Mouse (Mus musculus): ENCODE data around the gene Rsl24d1. TPM values are rescaled to one million over a fixed set of nuclear protein-coding genes. Genes with fewer than 3 reads are reported as not detected.
"Not testable (repeated sequence)": the region's sequence is repeated elsewhere in the genome, so short reads cannot be mapped to it uniquely, and the experiment has no call there.

Gene Rsl24d1
- polyA plus RNA-seq, 1 experiment from 2014 or later = 172 TPM

DNA sequence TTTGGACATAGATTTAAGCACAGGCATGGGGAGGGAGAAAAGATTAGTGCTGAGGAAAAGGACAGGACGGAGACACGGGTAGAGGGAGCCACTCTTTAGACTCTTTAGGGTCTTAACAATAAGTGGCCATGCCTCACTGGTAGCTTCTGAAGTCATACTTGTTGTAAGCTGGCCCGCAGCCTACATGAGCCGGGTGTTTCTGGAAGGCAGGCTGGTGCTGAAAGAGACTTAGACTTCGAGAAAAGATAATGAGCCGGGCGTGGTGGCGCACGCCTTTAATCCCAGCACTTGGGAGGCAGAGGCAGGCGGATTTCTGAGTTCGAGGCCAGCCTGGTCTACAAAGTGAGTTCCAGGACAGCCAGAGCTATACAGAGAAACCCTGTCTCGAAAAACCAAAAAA is 33.9 kb upstream of the Rsl24d1 start:
- H3K9ac ChIP-seq (ENCODE audit: low read length); H3K27ac ChIP-seq (ENCODE audit: low read depth, low read length); H3K27me3 ChIP-seq (ENCODE audit: control insufficient read depth, insufficient read depth, low read length); H3K4me3 ChIP-seq (ENCODE audit: low read depth, low read length); H3K4me2 ChIP-seq; H3K9me3 ChIP-seq (ENCODE audit: control insufficient read depth, low read length); ATAC-seq (ENCODE audit: low FRiP score); H3K4me1 ChIP-seq (ENCODE audit: control insufficient read depth, insufficient read depth, low read length); H3K36me3 ChIP-seq (ENCODE audit: control insufficient read depth, insufficient read depth, low read length): not testable (repeated sequence)
- WGBS = 85% methylated on average over 10 of the region's 12 CpGs
- peak; percentile 69 for DNase-seq (ENCODE audit: low spot score, missing footprints)

DNA sequence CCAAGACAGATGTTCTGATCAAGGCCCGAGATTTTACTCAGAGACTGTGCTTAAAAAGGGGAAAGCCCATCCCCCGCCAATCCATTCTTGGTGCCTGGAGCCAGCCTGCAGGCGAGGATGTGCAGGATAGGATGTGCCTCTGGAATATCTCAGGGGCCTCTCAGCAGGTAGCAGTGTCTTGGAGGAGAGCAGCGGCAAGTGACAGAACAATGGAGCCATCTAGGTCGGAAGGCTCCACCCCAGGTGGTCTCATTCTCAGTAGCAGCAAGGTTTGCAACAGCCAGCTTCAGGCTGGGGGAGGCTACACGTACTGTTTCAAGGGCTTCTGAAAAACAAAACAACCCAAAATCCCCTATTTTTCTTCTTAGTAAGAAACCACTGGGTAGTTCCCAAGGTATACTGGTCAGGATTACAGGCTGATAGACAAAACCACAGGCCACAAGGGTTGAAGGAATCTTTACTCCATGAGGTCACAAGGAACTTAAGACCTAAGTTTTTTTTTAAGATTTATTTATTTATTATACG is 33.4 kb upstream of the Rsl24d1 start:
- no peak for ATAC-seq (ENCODE audit: low FRiP score)
- 34% methylated on average over 7 of the region's 7 CpGs for WGBS
- H3K4me3 ChIP-seq (ENCODE audit: low read depth, low read length) = no peak overlapping the region

DNA sequence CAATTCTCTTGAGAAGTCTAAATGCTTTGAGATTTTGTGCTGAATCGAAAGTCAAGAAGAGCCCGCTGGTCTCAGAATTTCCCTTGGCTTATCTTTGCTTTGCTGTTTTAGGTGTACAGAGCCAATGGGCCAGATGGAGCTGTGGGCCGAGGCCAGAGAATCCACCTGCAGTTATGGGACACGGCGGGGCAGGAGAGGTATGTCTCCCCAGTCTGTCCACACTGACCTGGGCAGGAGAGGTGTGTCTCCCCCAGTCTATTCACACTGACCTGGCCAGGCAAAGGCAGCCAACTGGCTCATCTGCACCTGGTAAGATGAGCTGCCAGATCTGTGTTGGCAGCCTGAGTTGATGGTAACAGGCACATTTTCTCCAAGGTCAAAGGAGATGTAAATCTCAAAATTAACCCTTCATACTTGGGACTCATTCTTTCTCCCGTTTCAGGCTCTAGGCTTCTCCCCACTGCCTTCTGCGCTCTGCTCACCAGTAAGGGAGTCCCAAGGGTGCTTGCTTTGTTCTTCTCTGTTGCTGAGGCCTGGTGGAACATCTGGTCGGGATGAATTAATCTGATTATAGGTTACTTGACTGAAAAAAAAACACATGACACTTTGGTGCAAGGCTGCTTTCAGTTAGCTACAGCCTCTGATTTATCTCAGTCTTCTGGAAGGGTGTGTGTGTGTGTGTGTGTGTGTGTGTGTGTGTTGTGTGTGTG is 30.8 kb upstream of the Rsl24d1 start:
- Histone ChIP-seq H3K27ac (ENCODE audit: low read depth, low read length) (no peak overlapping the region), H3K27me3 (ENCODE audit: control insufficient read depth, insufficient read depth, low read length) (no peaks in the 10 kb centered on the region), H3K9ac (ENCODE audit: low read length) (no peak overlapping the region), H3K4me1 (ENCODE audit: control insufficient read depth, insufficient read depth, low read length) (no peaks in the 10 kb centered on the region), H3K9me3 (ENCODE audit: control insufficient read depth, low read length) (no peaks in the 10 kb centered on the region), H3K4me3 (ENCODE audit: low read depth, low read length) (no peak overlapping the region), H3K36me3 (ENCODE audit: control insufficient read depth, insufficient read depth, low read length) (no peaks in the 10 kb centered on the region), H3K4me2 (no peak overlapping the region)
- 80% methylated on average over 8 of the region's 8 CpGs for WGBS
- DNase-seq (ENCODE audit: low spot score, missing footprints) = peak; percentile 82
- no peak for ATAC-seq (ENCODE audit: low FRiP score)

More for the DNA sequence above, 33.4 kb upstream of the Rsl24d1 start:
- Histone ChIP-seq H3K4me2 (no peak overlapping the region), H3K27ac (ENCODE audit: low read depth, low read length) (no peak overlapping the region), H3K27me3 (ENCODE audit: control insufficient read depth, insufficient read depth, low read length) (no peaks in the 10 kb centered on the region), H3K9ac (ENCODE audit: low read length) (no peak overlapping the region), H3K36me3 (ENCODE audit: control insufficient read depth, insufficient read depth, low read length) (no peaks in the 10 kb centered on the region), H3K4me1 (ENCODE audit: control insufficient read depth, insufficient read depth, low read length) (no peaks in the 10 kb centered on the region), H3K9me3 (ENCODE audit: control insufficient read depth, low read length) (no peaks in the 10 kb centered on the region)
- DNase-seq (ENCODE audit: low spot score, missing footprints) = peak; percentile 72

DNA sequence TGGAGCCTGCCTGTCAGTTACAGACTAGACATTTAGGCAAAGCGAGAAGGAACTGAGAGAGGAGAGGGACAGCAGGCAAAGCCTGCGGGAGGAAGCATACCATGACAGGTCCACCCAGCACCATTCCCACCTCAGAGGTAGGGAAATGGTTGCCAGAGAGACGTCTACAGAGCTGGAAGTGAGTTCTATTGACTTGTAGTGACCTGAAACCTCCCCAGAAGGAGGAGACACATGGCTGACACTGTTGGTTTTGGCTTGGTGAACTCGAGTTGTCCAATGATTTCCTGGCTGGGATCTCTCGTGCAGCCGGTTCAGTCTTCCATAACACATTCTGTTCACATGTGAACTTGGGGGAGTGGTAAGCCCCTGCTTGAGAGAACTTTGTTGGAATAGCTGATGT is 29.3 kb upstream of the Rsl24d1 start:
- Histone ChIP-seq H3K9me3 (ENCODE audit: control insufficient read depth, low read length) (no peaks in the 10 kb centered on the region), H3K27me3 (ENCODE audit: control insufficient read depth, insufficient read depth, low read length) (no peaks in the 10 kb centered on the region), H3K9ac (ENCODE audit: low read length) (no peak overlapping the region), H3K36me3 (ENCODE audit: control insufficient read depth, insufficient read depth, low read length) (no peaks in the 10 kb centered on the region), H3K4me3 (ENCODE audit: low read depth, low read length) (no peak overlapping the region), H3K4me1 (ENCODE audit: control insufficient read depth, insufficient read depth, low read length) (no peaks in the 10 kb centered on the region), H3K27ac (ENCODE audit: low read depth, low read length) (no peak overlapping the region), H3K4me2 (no peak overlapping the region)
- ATAC-seq (ENCODE audit: low FRiP score) (no peak), DNase-seq (ENCODE audit: low spot score, missing footprints) (no peak)
- 75% methylated on average over 6 of the region's 6 CpGs for WGBS

DNA sequence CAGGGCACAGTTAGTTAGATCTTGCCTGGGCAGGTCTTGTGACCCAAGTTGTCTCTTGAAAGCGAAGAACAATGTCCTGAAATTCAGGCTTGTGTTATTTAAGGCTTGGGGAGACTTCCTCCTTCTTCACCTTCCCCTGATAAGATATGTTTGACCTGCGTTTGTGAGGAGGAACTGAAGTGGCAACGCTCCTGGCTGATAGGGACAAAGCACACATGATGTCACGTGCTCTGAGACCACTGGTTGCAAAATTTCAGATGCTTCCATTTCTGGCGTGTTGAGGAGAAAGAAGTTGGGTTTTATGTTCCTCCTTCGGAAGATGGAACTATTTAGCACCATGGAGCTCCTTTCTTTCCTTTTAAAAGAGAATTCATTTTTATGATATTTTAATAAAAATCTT is 27.4 kb upstream of the Rsl24d1 start:
- DNase-seq (ENCODE audit: low spot score, missing footprints) = peak; percentile 59
- H3K9ac ChIP-seq (ENCODE audit: low read length) = no peak overlapping the region
- no peaks in the 10 kb centered on the region for H3K36me3 ChIP-seq (ENCODE audit: control insufficient read depth, insufficient read depth, low read length)
- H3K9me3 ChIP-seq (ENCODE audit: control insufficient read depth, low read length) = no peaks in the 10 kb centered on the region
- ATAC-seq (ENCODE audit: low FRiP score) = no peak
- no peaks in the 10 kb centered on the region for H3K4me1 ChIP-seq (ENCODE audit: control insufficient read depth, insufficient read depth, low read length)
- H3K4me2 ChIP-seq = no peak overlapping the region
- 86% methylated on average over 6 of the region's 6 CpGs for WGBS
- no peak overlapping the region for H3K4me3 ChIP-seq (ENCODE audit: low read depth, low read length)
- H3K27me3 ChIP-seq (ENCODE audit: control insufficient read depth, insufficient read depth, low read length) = no peaks in the 10 kb centered on the region
- H3K27ac ChIP-seq (ENCODE audit: low read depth, low read length) = no peak overlapping the region

DNA sequence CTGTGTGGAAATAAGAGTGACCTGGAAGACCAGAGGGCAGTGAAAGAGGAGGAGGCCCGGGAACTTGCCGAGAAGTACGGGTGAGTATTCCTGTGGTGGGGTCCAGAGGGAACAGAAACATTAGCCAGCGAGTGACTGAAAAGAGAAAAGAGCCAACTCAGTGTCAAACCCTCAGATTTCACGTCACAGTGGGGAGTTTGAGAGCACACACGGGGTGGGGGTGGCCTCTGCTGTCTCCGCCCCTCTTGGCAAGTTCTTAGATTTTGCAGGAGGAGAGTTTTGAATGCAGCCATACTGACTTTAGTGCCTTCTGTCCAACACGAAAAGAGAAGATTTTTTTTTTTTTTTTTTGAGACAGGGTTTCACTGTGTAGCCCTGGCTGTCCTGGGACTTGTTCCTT is 26.1 kb upstream of the Rsl24d1 start:
- Histone ChIP-seq H3K9me3 (ENCODE audit: control insufficient read depth, low read length) (no peaks in the 10 kb centered on the region), H3K9ac (ENCODE audit: low read length) (no peak overlapping the region), H3K4me3 (ENCODE audit: low read depth, low read length) (no peak overlapping the region), H3K4me2 (no peak overlapping the region), H3K27me3 (ENCODE audit: control insufficient read depth, insufficient read depth, low read length) (no peaks in the 10 kb centered on the region), H3K27ac (ENCODE audit: low read depth, low read length) (no peak overlapping the region), H3K4me1 (ENCODE audit: control insufficient read depth, insufficient read depth, low read length) (no peaks in the 10 kb centered on the region), H3K36me3 (ENCODE audit: control insufficient read depth, insufficient read depth, low read length) (no peaks in the 10 kb centered on the region)
- WGBS = 71% methylated on average over 8 of the region's 8 CpGs
- ATAC-seq (ENCODE audit: low FRiP score) (no peak), DNase-seq (ENCODE audit: low spot score, missing footprints) (peak; percentile 14)

DNA sequence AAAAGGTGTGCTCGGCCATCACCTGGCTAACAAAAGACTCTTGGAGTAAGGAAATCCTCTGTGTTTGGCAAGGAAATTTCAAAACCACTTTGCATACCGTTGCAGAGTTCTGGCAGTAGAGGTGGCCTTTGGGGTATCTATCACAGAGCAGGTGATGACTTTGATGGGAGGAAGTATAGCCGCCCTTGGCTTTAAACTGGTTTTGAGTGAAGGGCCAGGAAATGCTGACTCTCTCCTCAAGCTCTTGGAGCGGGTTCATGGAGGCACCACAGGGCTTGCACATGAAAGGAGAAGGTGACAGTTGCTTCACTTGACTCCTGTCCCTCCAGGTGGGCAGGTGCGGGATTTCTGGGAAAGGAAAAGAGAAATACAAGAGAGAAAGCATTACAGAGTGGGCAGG is 25.6 kb upstream of the Rsl24d1 start:
- Histone ChIP-seq H3K9me3 (ENCODE audit: control insufficient read depth, low read length) (no peaks in the 10 kb centered on the region), H3K27me3 (ENCODE audit: control insufficient read depth, insufficient read depth, low read length) (no peaks in the 10 kb centered on the region), H3K36me3 (ENCODE audit: control insufficient read depth, insufficient read depth, low read length) (no peaks in the 10 kb centered on the region), H3K4me1 (ENCODE audit: control insufficient read depth, insufficient read depth, low read length) (no peaks in the 10 kb centered on the region), H3K4me2 (no peak overlapping the region), H3K9ac (ENCODE audit: low read length) (no peak overlapping the region), H3K27ac (ENCODE audit: low read depth, low read length) (no peak overlapping the region), H3K4me3 (ENCODE audit: low read depth, low read length) (no peak overlapping the region)
- peak; percentile 49 for DNase-seq (ENCODE audit: low spot score, missing footprints)
- no peak for ATAC-seq (ENCODE audit: low FRiP score)
- WGBS = 86% methylated on average over 5 of the region's 5 CpGs

DNA sequence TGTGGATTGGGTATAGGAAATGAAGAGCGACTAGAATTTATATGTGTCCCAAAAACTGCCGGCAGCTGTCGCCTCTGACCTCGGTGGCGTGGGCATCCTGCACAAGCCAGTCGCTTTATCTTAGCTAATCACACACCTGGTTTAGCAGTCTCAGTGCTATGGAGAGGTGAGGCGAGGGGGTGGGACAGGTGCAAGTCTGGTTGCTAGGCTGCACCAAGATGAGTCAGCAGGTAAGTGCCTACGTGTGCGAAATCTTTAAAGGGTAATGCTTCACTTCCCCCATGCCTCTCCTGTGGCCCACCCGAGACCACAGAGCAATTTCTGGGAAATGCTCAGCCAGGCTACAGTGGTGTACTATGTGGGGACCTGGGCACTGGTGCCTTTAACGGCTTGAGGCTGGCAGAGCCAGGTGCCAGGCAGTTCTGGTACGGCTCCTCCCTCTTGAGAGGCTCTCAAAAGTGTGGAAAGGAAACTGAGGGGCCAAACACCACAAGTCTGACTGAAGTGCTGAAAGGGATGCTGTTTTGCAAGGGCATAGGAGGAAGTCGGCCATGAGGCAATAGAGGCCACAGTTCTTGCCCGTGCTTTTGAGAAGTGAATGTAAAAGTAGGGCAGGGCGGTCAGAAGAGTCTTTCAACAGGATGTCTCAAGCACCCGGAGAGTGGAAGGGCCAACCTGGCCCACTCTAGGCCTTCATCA is 23.9 kb upstream of the Rsl24d1 start:
- Histone ChIP-seq H3K27me3 (ENCODE audit: control insufficient read depth, insufficient read depth, low read length) (no peaks in the 10 kb centered on the region), H3K9me3 (ENCODE audit: control insufficient read depth, low read length) (no peaks in the 10 kb centered on the region), H3K4me2 (no peak overlapping the region), H3K4me1 (ENCODE audit: control insufficient read depth, insufficient read depth, low read length) (no peaks in the 10 kb centered on the region), H3K4me3 (ENCODE audit: low read depth, low read length) (no peak overlapping the region), H3K36me3 (ENCODE audit: control insufficient read depth, insufficient read depth, low read length) (no peaks in the 10 kb centered on the region), H3K9ac (ENCODE audit: low read length) (no peak overlapping the region), H3K27ac (ENCODE audit: low read depth, low read length) (no peak overlapping the region)
- DNase-seq (ENCODE audit: low spot score, missing footprints) (no peak), ATAC-seq (ENCODE audit: low FRiP score) (no peak)
- WGBS = 82% methylated on average over 16 of the region's 16 CpGs

DNA sequence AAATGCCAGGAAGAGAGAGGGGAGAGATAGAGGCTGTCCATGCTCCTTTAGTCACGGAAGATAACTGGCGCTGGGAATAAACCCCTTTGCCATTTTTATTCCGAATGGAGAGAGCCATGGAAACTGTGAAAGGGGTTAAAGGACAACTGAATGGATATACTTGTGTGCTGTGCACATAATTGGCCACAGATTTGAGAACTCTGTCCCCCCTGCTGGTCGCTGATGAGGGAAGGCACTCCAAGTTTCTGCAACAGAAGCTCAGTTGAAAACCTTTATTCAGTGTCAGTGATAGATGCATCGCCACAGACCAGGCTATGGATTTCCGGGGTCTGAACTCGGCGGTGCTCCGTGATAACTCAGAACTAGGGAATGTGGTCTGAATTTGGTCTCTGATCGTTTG is 23.1 kb upstream of the Rsl24d1 start:
- no peaks in the 10 kb centered on the region for H3K9me3 ChIP-seq (ENCODE audit: control insufficient read depth, low read length)
- 83% methylated on average over 10 of the region's 10 CpGs for WGBS
- ATAC-seq (ENCODE audit: low FRiP score) (no peak), DNase-seq (ENCODE audit: low spot score, missing footprints) (no peak)
- no peak overlapping the region for H3K4me3 ChIP-seq (ENCODE audit: low read depth, low read length)
- H3K36me3 ChIP-seq (ENCODE audit: control insufficient read depth, insufficient read depth, low read length) = no peaks in the 10 kb centered on the region
- H3K4me1 ChIP-seq (ENCODE audit: control insufficient read depth, insufficient read depth, low read length) = no peaks in the 10 kb centered on the region
- H3K27me3 ChIP-seq (ENCODE audit: control insufficient read depth, insufficient read depth, low read length) = no peaks in the 10 kb centered on the region
- no peak overlapping the region for H3K27ac ChIP-seq (ENCODE audit: low read depth, low read length)
- H3K9ac ChIP-seq (ENCODE audit: low read length) = no peak overlapping the region
- H3K4me2 ChIP-seq = no peak overlapping the region
